Mouse (Mus musculus): ENCODE measurements around the gene Mcam. TPM values are rescaled to one million over a fixed set of nuclear protein-coding genes. Genes with fewer than 3 reads are reported as not detected.

The Mcam gene
- polyA plus RNA-seq, 1 experiment from 2014 or later: 40.0 TPM

- Histone ChIP-seq H3K27ac (no peak overlapping the region), H3K4me3 (replicated peaks) (no peak overlapping the region), H3K4me1 (replicated peaks) (no peaks in the 10 kb centered on the region), H3K9me3 (no peaks in the 10 kb centered on the region), H3K36me3 (peaks cover 23% of the 10 kb centered on the region), H3K9ac (no peak overlapping the region), H3K4me2 (replicated peaks) (no peak overlapping the region), H3K27me3 (replicated peaks) (no peaks in the 10 kb centered on the region)
- no peak for ATAC-seq
Measured at GRCm38 (mm10) chr9:44144718-44145060, 10.4 kb downstream of the Mcam start.

- Histone ChIP-seq H3K27ac (no peak overlapping the region), H3K36me3 (peaks cover 16% of the 10 kb centered on the region; the same call in 1 of the 2 replicates), H3K4me3 (replicated peaks) (no peak overlapping the region)
Measured at GRCm38 (mm10) chr9:44147290-44147689, 13.0 kb downstream of the Mcam start.

GRCm38 (mm10) chr9:44159886-44160285 lies 25.6 kb downstream of the Mcam start:
- Histone ChIP-seq H3K27ac (no peak overlapping the region), H3K9me3 (no peaks in the 10 kb centered on the region), H3K36me3 (peaks cover 33% of the 10 kb centered on the region), H3K27me3 (replicated peaks) (no peaks in the 10 kb centered on the region), H3K4me1 (replicated peaks) (no peaks in the 10 kb centered on the region), H3K9ac (no peak overlapping the region), H3K4me2 (replicated peaks) (no peak overlapping the region), H3K4me3 (replicated peaks) (no peak overlapping the region)
- ATAC-seq: no peak
- WGBS: 84% methylated on average over 3 of the region's 3 CpGs

More at GRCm38 (mm10) chr9:44147290-44147689, 13.0 kb downstream of the Mcam start:
- no peak overlapping the region for H3K4me2 ChIP-seq (replicated peaks)
- no peaks in the 10 kb centered on the region for H3K27me3 ChIP-seq (replicated peaks)
- no peak for ATAC-seq
- WGBS: 66% methylated on average over 3 of the region's 3 CpGs
- no peaks in the 10 kb centered on the region for H3K4me1 ChIP-seq (replicated peaks)
- H3K9ac ChIP-seq: no peak overlapping the region
- no peaks in the 10 kb centered on the region for H3K9me3 ChIP-seq

- Histone ChIP-seq H3K36me3 (peaks cover 30% of the 10 kb centered on the region), H3K27ac (no peak overlapping the region), H3K27me3 (replicated peaks) (no peaks in the 10 kb centered on the region), H3K4me2 (replicated peaks) (no peak overlapping the region), H3K9ac (no peak overlapping the region), H3K9me3 (no peaks in the 10 kb centered on the region), H3K4me1 (replicated peaks) (no peaks in the 10 kb centered on the region), H3K4me3 (replicated peaks) (no peak overlapping the region)
- 83% methylated on average over 5 of the region's 5 CpGs for WGBS
- no peak for ATAC-seq
Measured at GRCm38 (mm10) chr9:44168931-44169330, 34.7 kb downstream of the Mcam start.

- no peak for ATAC-seq
- peaks cover 2% of the 10 kb centered on the region; the same call in 1 of the 2 replicates for H3K4me1 ChIP-seq (replicated peaks)
- peaks cover 25% of the 10 kb centered on the region for H3K36me3 ChIP-seq
- no peak overlapping the region for H3K9ac ChIP-seq
- no peak overlapping the region for H3K4me3 ChIP-seq (replicated peaks)
- 76% methylated on average over 3 of the region's 3 CpGs for WGBS
- H3K4me2 ChIP-seq (replicated peaks): no peak overlapping the region
- H3K9me3 ChIP-seq: no peaks in the 10 kb centered on the region
- no peaks in the 10 kb centered on the region for H3K27me3 ChIP-seq (replicated peaks)
- H3K27ac ChIP-seq: no peak overlapping the region
Measured at GRCm38 (mm10) chr9:44170691-44171151, 36.5 kb downstream of the Mcam start.

GRCm38 (mm10) chr9:44175556-44175955 lies 41.3 kb downstream of the Mcam start:
- no peak overlapping the region for H3K9ac ChIP-seq
- peak; percentile 85 for ATAC-seq

GRCm38 (mm10) chr9:44175957-44176356 lies 41.7 kb downstream of the Mcam start:
- WGBS: 66% methylated on average over 1 of the region's 1 CpGs
- peak; percentile 23; the same call in 1 of the 2 replicates for ATAC-seq
- H3K4me3 ChIP-seq (replicated peaks): no peak overlapping the region
- no peaks in the 10 kb centered on the region for H3K27me3 ChIP-seq (replicated peaks)
- H3K36me3 ChIP-seq: peaks cover 14% of the 10 kb centered on the region; the same call in 1 of the 2 replicates
- peak overlapping the region; percentile 39 for H3K4me2 ChIP-seq (replicated peaks)
- peak overlapping the region; percentile 68 for H3K27ac ChIP-seq
- H3K9me3 ChIP-seq: no peaks in the 10 kb centered on the region
- H3K4me1 ChIP-seq (replicated peaks): peaks cover 10% of the 10 kb centered on the region; the same call in 1 of the 2 replicates
- no peak overlapping the region for H3K9ac ChIP-seq

More at GRCm38 (mm10) chr9:44175556-44175955, 41.3 kb downstream of the Mcam start:
- 46% methylated on average over 6 of the region's 6 CpGs for WGBS
- Histone ChIP-seq H3K4me1 (replicated peaks) (peaks cover 10% of the 10 kb centered on the region; the same call in 1 of the 2 replicates), H3K36me3 (peaks cover 14% of the 10 kb centered on the region; the same call in 1 of the 2 replicates), H3K4me2 (replicated peaks) (peak overlapping the region; percentile 39), H3K9me3 (no peaks in the 10 kb centered on the region), H3K4me3 (replicated peaks) (no peak overlapping the region), H3K27ac (peak overlapping the region; percentile 68), H3K27me3 (replicated peaks) (no peaks in the 10 kb centered on the region)

- Histone ChIP-seq H3K9me3 (no peaks in the 10 kb centered on the region), H3K9ac (no peak overlapping the region), H3K36me3 (peaks cover 4% of the 10 kb centered on the region; the same call in 1 of the 2 replicates), H3K4me2 (replicated peaks) (no peak overlapping the region), H3K27me3 (replicated peaks) (no peaks in the 10 kb centered on the region), H3K4me3 (replicated peaks) (no peak overlapping the region), H3K27ac (no peak overlapping the region), H3K4me1 (replicated peaks) (peaks cover 10% of the 10 kb centered on the region; the same call in 1 of the 2 replicates)
- 88% methylated on average over 2 of the region's 2 CpGs for WGBS
- ATAC-seq: no peak
Measured at GRCm38 (mm10) chr9:44177405-44177804, 43.1 kb downstream of the Mcam start.

GRCm38 (mm10) chr9:44178389-44178788 lies 44.1 kb downstream of the Mcam start:
- Histone ChIP-seq H3K36me3 (no peaks in the 10 kb centered on the region), H3K4me3 (replicated peaks) (no peak overlapping the region), H3K9ac (no peak overlapping the region), H3K27me3 (replicated peaks) (no peaks in the 10 kb centered on the region), H3K9me3 (no peaks in the 10 kb centered on the region), H3K27ac (no peak overlapping the region), H3K4me2 (replicated peaks) (no peak overlapping the region), H3K4me1 (replicated peaks) (peaks cover 10% of the 10 kb centered on the region; the same call in 1 of the 2 replicates)
- 87% methylated on average over 14 of the region's 14 CpGs for WGBS
- ATAC-seq: no peak

GRCm38 (mm10) chr9:44178811-44179210 lies 44.5 kb downstream of the Mcam start:
- ATAC-seq: no peak
- no peaks in the 10 kb centered on the region for H3K27me3 ChIP-seq (replicated peaks)

GRCm38 (mm10) chr9:44181537-44181936 lies 47.3 kb downstream of the Mcam start:
- no peak overlapping the region for H3K4me2 ChIP-seq (replicated peaks)
- H3K4me3 ChIP-seq (replicated peaks): no peak overlapping the region
- 83% methylated on average over 5 of the region's 5 CpGs for WGBS
- no peak overlapping the region for H3K9ac ChIP-seq
- ATAC-seq: no peak
- H3K27ac ChIP-seq: no peak overlapping the region
- no peaks in the 10 kb centered on the region for H3K36me3 ChIP-seq
- H3K27me3 ChIP-seq (replicated peaks): no peaks in the 10 kb centered on the region
- no peaks in the 10 kb centered on the region for H3K9me3 ChIP-seq
- H3K4me1 ChIP-seq (replicated peaks): 0 out of 2 replicates have a peak, but pooled peaks cover 5% of the 10 kb centered on the region

More at GRCm38 (mm10) chr9:44178811-44179210, 44.5 kb downstream of the Mcam start:
- H3K4me2 ChIP-seq (replicated peaks): no peak overlapping the region
- no peak overlapping the region for H3K27ac ChIP-seq
- no peak overlapping the region for H3K9ac ChIP-seq
- WGBS: 96% methylated on average over 12 of the region's 12 CpGs
- no peaks in the 10 kb centered on the region for H3K36me3 ChIP-seq
- peaks cover 10% of the 10 kb centered on the region; the same call in 1 of the 2 replicates for H3K4me1 ChIP-seq (replicated peaks)
- no peaks in the 10 kb centered on the region for H3K9me3 ChIP-seq
- no peak overlapping the region for H3K4me3 ChIP-seq (replicated peaks)

GRCm38 (mm10) chr9:44182260-44182659 lies 48.0 kb downstream of the Mcam start:
- 90% methylated on average over 3 of the region's 3 CpGs for WGBS
- Histone ChIP-seq H3K27me3 (replicated peaks) (no peaks in the 10 kb centered on the region), H3K9ac (no peak overlapping the region), H3K4me3 (replicated peaks) (no peak overlapping the region), H3K36me3 (no peaks in the 10 kb centered on the region), H3K27ac (no peak overlapping the region), H3K4me2 (replicated peaks) (no peak overlapping the region), H3K4me1 (replicated peaks) (0 out of 2 replicates have a peak, but pooled peaks cover 2% of the 10 kb centered on the region), H3K9me3 (no peaks in the 10 kb centered on the region)
- ATAC-seq: no peak

- 83% methylated on average over 12 of the region's 12 CpGs for WGBS
- Histone ChIP-seq H3K4me1 (replicated peaks) (no peaks in the 10 kb centered on the region), H3K27me3 (replicated peaks) (no peaks in the 10 kb centered on the region), H3K9me3 (no peaks in the 10 kb centered on the region), H3K36me3 (no peaks in the 10 kb centered on the region), H3K27ac (no peak overlapping the region), H3K4me3 (replicated peaks) (no peak overlapping the region), H3K4me2 (replicated peaks) (no peak overlapping the region), H3K9ac (no peak overlapping the region)
- ATAC-seq: no peak
Measured at GRCm38 (mm10) chr9:44188223-44188622, 54.0 kb downstream of the Mcam start.

All from intestine, embryonic 15.5 days (tissue).